Mouse (Mus musculus) MEL-GATA-1-ER (cell line): Measurements from ENCODE around the gene Rnf185.

Source experiments
- DNase-seq: peaks from one replicate; pipeline ENCODE4 v3.0.0-alpha.2; 2012; ENCODE audit warnings: low read depth; ENCODE audit errors: extremely low read depth

The Rnf185 gene

GRCm38 (mm10) chr11:3452167-3452639 is at the start of gene Rnf185:
TSS of gene Rnf185 (minus strand) at chr11:3452363.
- DNase-seq, result peak; percentile 89

- DNase-seq, result no peak
Observed at GRCm38 (mm10) chr11:3497296-3497695, 45.1 kb upstream of the Rnf185 start.

- DNase-seq, result no peak
Observed at GRCm38 (mm10) chr11:3496756-3497155, 44.6 kb upstream of the Rnf185 start.

- no peak for DNase-seq
Observed at GRCm38 (mm10) chr11:3495496-3495895, 43.3 kb upstream of the Rnf185 start.

GRCm38 (mm10) chr11:3494857-3495256 is 42.7 kb upstream of the Rnf185 start:
- DNase-seq, result no peak

- no peak for DNase-seq
Observed at GRCm38 (mm10) chr11:3492748-3493147, 40.6 kb upstream of the Rnf185 start.

- DNase-seq, result peak; percentile 34
Observed at GRCm38 (mm10) chr11:3489036-3489435, 36.9 kb upstream of the Rnf185 start.

- no peak for DNase-seq
Observed at GRCm38 (mm10) chr11:3487952-3488570, 35.9 kb upstream of the Rnf185 start, which contains the start of gene Pla2g3. TSS of gene Pla2g3 (plus strand) at chr11:3488284.

GRCm38 (mm10) chr11:3486349-3486748 is 34.2 kb upstream of the Rnf185 start:
- DNase-seq, result no peak

GRCm38 (mm10) chr11:3483980-3484642 is 31.9 kb upstream of the Rnf185 start:
- no peak for DNase-seq

GRCm38 (mm10) chr11:3475489-3475888 is 23.3 kb upstream of the Rnf185 start:
- no peak for DNase-seq

GRCm38 (mm10) chr11:3474480-3475115 is 22.4 kb upstream of the Rnf185 start:
- no peak for DNase-seq

- DNase-seq, result peak; percentile 60
Observed at GRCm38 (mm10) chr11:3472484-3472883, 20.3 kb upstream of the Rnf185 start.

- no peak for DNase-seq
Observed at GRCm38 (mm10) chr11:3471448-3471850, 19.3 kb upstream of the Rnf185 start.

GRCm38 (mm10) chr11:3462846-3463245 is 10.7 kb upstream of the Rnf185 start:
- DNase-seq, result no peak

- DNase-seq, result no peak
Observed at GRCm38 (mm10) chr11:3459105-3459468, 6.9 kb upstream of the Rnf185 start.

GRCm38 (mm10) chr11:3458428-3459104 is 6.4 kb upstream of the Rnf185 start:
- DNase-seq, result no peak

- peak; percentile 41 for DNase-seq
Observed at GRCm38 (mm10) chr11:3456354-3456753, 4.2 kb upstream of the Rnf185 start.

GRCm38 (mm10) chr11:3454506-3454905 is 2.3 kb upstream of the Rnf185 start:
- DNase-seq, result no peak

GRCm38 (mm10) chr11:3453467-3453866 is 1.3 kb upstream of the Rnf185 start:
- DNase-seq, result no peak

- no peak for DNase-seq
Observed at GRCm38 (mm10) chr11:3452769-3453168, 606 bp upstream of the Rnf185 start.

GRCm38 (mm10) chr11:3451701-3452163 is 431 bp downstream of the Rnf185 start:
- peak; percentile 11 for DNase-seq
